Mouse (Mus musculus) hindbrain, embryonic 11.5 days (tissue): ENCODE data around the gene Casp12. TPM values are rescaled to one million over a fixed set of nuclear protein-coding genes. Genes with fewer than 3 reads are reported as not detected.
A peak's percentile ranks its signal among the peaks of the same experiment; 100 is the strongest.

Experiments used
- ATAC-seq: fragments of 200-750 bp; cut with Nextera tagmentation; 2 replicates; pipeline ENCODE4 v1.8.0; 2017; ENCODE audit warnings: mild to moderate bottlenecking, moderate TSS enrichment, moderate library complexity; ENCODE audit not compliant: low FRiP score
- DNase-seq: peaks from one replicate; pipeline ENCODE4 v3.0.0-alpha.2; 2015; ENCODE audit warnings: low spot score
- H3K27ac ChIP-seq: fragments of 300-500 bp; sonication (generic); 2 replicates; pipeline ENCODE4 v1.5.1; 2014; ENCODE audit warnings: mild to moderate bottlenecking, low read depth, low read length
- H3K27me3 ChIP-seq: fragments of 300-500 bp; sonication (generic); 2 replicates; pipeline ENCODE4 v1.6.1; 2014; ENCODE audit warnings: mild to moderate bottlenecking, low read length, moderate library complexity, mixed read lengths; ENCODE audit not compliant: control insufficient read depth, insufficient read depth
- H3K36me3 ChIP-seq: fragments of 300-500 bp; sonication (generic); 2 replicates; pipeline ENCODE4 v1.6.1; 2014; ENCODE audit warnings: mild to moderate bottlenecking, low read length, moderate library complexity, mixed read lengths; ENCODE audit not compliant: control insufficient read depth, insufficient read depth
- H3K4me1 ChIP-seq: fragments of 300-500 bp; sonication (generic); replicated peaks from 2 replicates; pipeline ENCODE4 v1.6.1; 2014; ENCODE audit warnings: low read length, mixed read lengths; ENCODE audit not compliant: control insufficient read depth, insufficient read depth
- H3K4me2 ChIP-seq: fragments of 300-500 bp; sonication (generic); replicated peaks from 2 replicates; pipeline ENCODE4 v1.6.1; 2014; ENCODE audit warnings: mild to moderate bottlenecking, low read depth, low read length
- H3K4me3 ChIP-seq: fragments of 300-500 bp; sonication (generic); 2 replicates; pipeline ENCODE4 v1.5.1; 2014; ENCODE audit warnings: low read depth, low read length
- H3K9ac ChIP-seq: fragments of 300-500 bp; sonication (generic); 2 replicates; pipeline ENCODE4 v1.6.1; 2014; ENCODE audit warnings: low read depth, low read length
- H3K9me3 ChIP-seq: fragments of 300-500 bp; sonication (generic); 2 replicates; pipeline ENCODE4 v1.6.1; 2016; ENCODE audit warnings: low read length; ENCODE audit not compliant: control insufficient read depth
- WGBS: fragments of 180-500 bp; shearing (Covaris S2); extraction: QIAGEN DNeasy Blood & Tissue Kit; methylation state at CpG from one replicate; pipeline ENCODE4 v1.1.7; 2014; 5-methylcytosine and 5-hydroxymethylcytosine counted together
- polyA plus RNA-seq: library from polyadenylated mRNA; unstranded; fragments of >200 nt; fragmentation: Nextera tagmentation; extraction: Ambion mirVana; gene quantifications from 2 replicates; pipeline ENCODE4 v1.2.1, GENCODE M21; 2014

Gene Casp12
- polyA plus RNA-seq, 1 experiment from 2014 or later = not detected

- Histone ChIP-seq H3K4me3 (no peak overlapping the region), H3K27me3 (no peaks in the 10 kb centered on the region), H3K27ac (no peak overlapping the region), H3K4me1 (no peaks in the 10 kb centered on the region), H3K9me3 (no peaks in the 10 kb centered on the region), H3K36me3 (no peaks in the 10 kb centered on the region), H3K4me2 (no peak overlapping the region), H3K9ac (no peak overlapping the region)
- DNase-seq = no peak
- WGBS = 92% methylated on average over 1 of the region's 1 CpGs
- no peak for ATAC-seq
Observed at GRCm38 (mm10) chr9:5410988-5411568, 65.8 kb downstream of the Casp12 start.

DNA sequence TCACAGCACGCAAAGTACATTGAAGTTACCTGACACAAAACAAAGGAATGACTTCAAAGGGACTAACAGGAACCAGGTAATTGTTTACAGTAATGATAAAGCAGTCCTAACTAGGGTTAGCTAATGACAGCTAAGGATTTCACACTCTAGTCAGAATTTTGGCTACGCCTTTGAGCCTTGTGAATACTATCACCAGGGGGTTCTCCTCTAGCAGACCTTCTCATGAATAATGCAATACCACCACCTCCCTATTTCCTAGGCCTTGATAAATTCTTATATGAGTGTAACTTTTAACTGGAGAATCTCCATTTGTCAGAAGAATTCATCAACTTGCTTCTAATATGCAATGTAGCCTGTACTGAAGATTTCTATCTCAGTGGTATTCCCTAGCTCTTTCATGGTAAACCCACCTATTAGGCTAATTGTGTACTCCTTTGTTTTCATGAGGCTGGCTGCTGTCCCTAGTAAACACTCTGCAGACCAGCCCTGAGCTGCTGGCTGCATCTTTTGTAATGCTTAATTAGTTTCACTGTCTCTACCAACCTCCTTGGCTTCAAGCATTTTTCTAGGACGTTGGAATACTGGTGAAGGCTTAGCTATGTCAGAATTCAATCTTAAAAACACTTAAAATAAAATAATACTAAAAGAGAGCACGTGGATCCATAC, 67.3 kb downstream of the Casp12 start:
- Histone ChIP-seq H3K9me3 (no peaks in the 10 kb centered on the region), H3K4me1 (no peaks in the 10 kb centered on the region), H3K4me2 (no peak overlapping the region), H3K27me3 (no peaks in the 10 kb centered on the region), H3K27ac (no peak overlapping the region), H3K36me3 (no peaks in the 10 kb centered on the region), H3K9ac (no peak overlapping the region), H3K4me3 (no peak overlapping the region)
- DNase-seq (peak; percentile 4), ATAC-seq (peak; percentile 81)
- 29% methylated on average over 4 of the region's 4 CpGs for WGBS

- no peak overlapping the region for H3K9ac ChIP-seq
Observed at GRCm38 (mm10) chr9:5417871-5418270, 72.6 kb downstream of the Casp12 start.

More at GRCm38 (mm10) chr9:5417871-5418270, 72.6 kb downstream of the Casp12 start:
- no peaks in the 10 kb centered on the region for H3K27me3 ChIP-seq
- H3K36me3 ChIP-seq = no peaks in the 10 kb centered on the region
- H3K4me1 ChIP-seq = no peaks in the 10 kb centered on the region
- no peak for DNase-seq
- no peak overlapping the region for H3K27ac ChIP-seq
- H3K9me3 ChIP-seq = no peaks in the 10 kb centered on the region
- no peak overlapping the region for H3K4me2 ChIP-seq
- H3K4me3 ChIP-seq = no peak overlapping the region
- ATAC-seq = no peak
- WGBS = 86% methylated on average over 2 of the region's 2 CpGs

Other genes starting within 250 kb of the Casp12 start
- gene Casp1, start 46.9 kb upstream of the Casp12 start, polyA plus RNA-seq = 0.45 and 1.0 TPM in 2 replicates
- gene Casp4, start 36.6 kb upstream of the Casp12 start, polyA plus RNA-seq = 0.20 and 0.33 TPM in 2 replicates